Mouse (Mus musculus): ENCODE data around the gene Atp5f1.

GRCm38 (mm10) chr3:105894601-105895592 lies 65.0 kb downstream of the Atp5f1 start:
- TF ChIP-seq CTCF (IDR thresholded peaks at IDR 0.05; ENCODE audit: low read depth, low read length) = peak; percentile 75
- TF ChIP-seq POLR2A (IDR thresholded peaks at IDR 0.05; ENCODE audit: borderline replicate concordance, low read depth, low read length) = 0 out of 2 replicates have a peak, but pooled peaks have one; percentile 41
